Comparison of ENCODE assay signal across 22 mouse cellular contexts in genomic region chr5:143371146-143371510, GRCm38 (mm10). TPM values are rescaled to one million over a fixed set of nuclear protein-coding genes. Genes with fewer than 3 reads are reported as not detected.
"Had no signal": no experiment of that assay in that cellular context is flagged by ENCODE, and none has a peak within 500 bp of the region (broad histone marks: within the 10 kb centered on the region; RNA-seq: fewer than 3 reads in every experiment).

No protein-coding gene starts in this region.

- DNase-seq: cerebellum, adult 18-20 months; cerebellum, adult 8-10 months; embryo, embryonic 11 days; gastrocnemius, adult 2 months; gastrocnemius, postnatal 10 days; gastrocnemius, postnatal 14 days; gastrocnemius, postnatal 25 days; gastrocnemius, postnatal 36 days; heart, adult 11 months; heart, adult 18-20 months; heart, adult 2 months had no signal

- H3K27ac ChIP-seq: embryonic facial prominence, embryonic 10.5 days; embryonic facial prominence, embryonic 12.5 days; embryonic facial prominence, embryonic 13.5 days; embryonic facial prominence, embryonic 15.5 days; forebrain, embryonic 12.5 days; forebrain, embryonic 13.5 days; gastrocnemius, adult 2 months; heart, adult 2 months; heart, embryonic 10.5 days had no signal

- H3K9me3 ChIP-seq: embryonic facial prominence, embryonic 12.5 days; embryonic facial prominence, embryonic 15.5 days; heart, embryonic 10.5 days had no signal

- ATAC-seq: forebrain, embryonic 13.5 days had no signal

- H3K9ac ChIP-seq: embryonic facial prominence, embryonic 12.5 days; embryonic facial prominence, embryonic 13.5 days; embryonic facial prominence, embryonic 15.5 days; forebrain, embryonic 12.5 days; forebrain, embryonic 13.5 days; forebrain, postnatal 0 days had no signal

- H3K4me2 ChIP-seq: embryonic facial prominence, embryonic 12.5 days; embryonic facial prominence, embryonic 13.5 days; embryonic facial prominence, embryonic 15.5 days; forebrain, embryonic 12.5 days; heart, embryonic 11.5 days had no signal

- H3K36me3 ChIP-seq: embryonic facial prominence, embryonic 10.5 days; embryonic facial prominence, embryonic 12.5 days; embryonic facial prominence, embryonic 13.5 days; embryonic facial prominence, embryonic 15.5 days; forebrain, embryonic 12.5 days; heart, embryonic 10.5 days had no signal

- H3K4me3 ChIP-seq: embryonic facial prominence, embryonic 12.5 days; embryonic facial prominence, embryonic 13.5 days; embryonic facial prominence, embryonic 15.5 days; erythroblast, embryonic 14.5 days; forebrain, embryonic 12.5 days; gastrocnemius, adult 2 months; heart, adult 2 months; heart, embryonic 10.5 days had no signal

RNA-seq across cellular contexts. Expression of gene Grid2ip, which starts 14.0 kb away (rescaled TPM):
- polyA plus RNA-seq: erythroblast, embryonic 14.5 days; gonadal fat pad, adult 2 months; heart, adult 2 months had no signal
